Mouse (Mus musculus) midbrain, embryonic 15.5 days (tissue): ENCODE measurements around the gene Zfp65. TPM values are rescaled to one million over a fixed set of nuclear protein-coding genes. Genes with fewer than 3 reads are reported as not detected.
"Not testable (repeated sequence)": the region's sequence is repeated elsewhere in the genome, so short reads cannot be mapped to it uniquely, and the experiment has no call there.

Experiments
- ATAC-seq: fragments of 200-750 bp; cut with Nextera tagmentation; replicated peaks from 2 replicates; pipeline ENCODE4 v1.8.0; 2017; ENCODE audit warnings: moderate TSS enrichment
- H3K27ac ChIP-seq: fragments of 300-500 bp; sonication (generic); 2 replicates; pipeline ENCODE4 v1.5.1; 2015; ENCODE audit warnings: mild to moderate bottlenecking, inconsistent platforms
- H3K27me3 ChIP-seq: fragments of 300-500 bp; sonication (generic); replicated peaks from 2 replicates; pipeline ENCODE4 v1.6.1; 2015; ENCODE audit warnings: inconsistent platforms
- H3K36me3 ChIP-seq: fragments of 300-500 bp; sonication (generic); replicated peaks from 2 replicates; pipeline ENCODE4 v1.6.1; 2015; ENCODE audit warnings: inconsistent platforms
- H3K4me1 ChIP-seq: fragments of 300-500 bp; sonication (generic); 2 replicates; pipeline ENCODE4 v1.6.1; 2015; ENCODE audit warnings: inconsistent platforms
- H3K4me2 ChIP-seq: fragments of 300-500 bp; sonication (generic); 2 replicates; pipeline ENCODE4 v1.6.1; 2015; ENCODE audit warnings: inconsistent platforms, mild to moderate bottlenecking, moderate library complexity
- H3K4me3 ChIP-seq: fragments of 300-500 bp; sonication (generic); 2 replicates; pipeline ENCODE4 v1.5.1; 2015; ENCODE audit warnings: mild to moderate bottlenecking, inconsistent platforms
- H3K9ac ChIP-seq: fragments of 300-500 bp; sonication (generic); 2 replicates; pipeline ENCODE4 v1.6.1; 2015; ENCODE audit warnings: mild to moderate bottlenecking, inconsistent platforms
- H3K9me3 ChIP-seq: fragments of 300-500 bp; sonication (generic); 2 replicates; pipeline ENCODE4 v1.6.1; 2016; ENCODE audit warnings: inconsistent platforms
- WGBS: fragments of 180-500 bp; shearing (Covaris S2); methylation state at CpG from one replicate; pipeline ENCODE4 v1.1.7; 2015; ENCODE audit warnings: mixed read lengths; 5-methylcytosine and 5-hydroxymethylcytosine counted together
- polyA plus RNA-seq: library from polyadenylated mRNA; unstranded; fragments of >200 nt; fragmentation: Nextera tagmentation; extraction: Ambion mirVana; gene quantifications from 2 replicates; pipeline ENCODE4 v1.2.1, GENCODE M21; 2015

The Zfp65 gene
- polyA plus RNA-seq, 1 experiment from 2014 or later, result 9.7 TPM

GRCm38 (mm10) chr13:67723848-67724479 is 5.0 kb downstream of the Zfp65 start:
- peak overlapping the region; percentile 70 for H3K4me2 ChIP-seq
- H3K9me3 ChIP-seq, result no peaks in the 10 kb centered on the region
- 1% methylated on average over 17 of the region's 17 CpGs for WGBS
- ATAC-seq, result peak; percentile 96
- H3K4me3 ChIP-seq, result peak overlapping the region; percentile 59
- H3K9ac ChIP-seq, result peak overlapping the region; percentile 57
- H3K4me1 ChIP-seq, result peaks cover 17% of the 10 kb centered on the region
- H3K27ac ChIP-seq, result peak overlapping the region; percentile 67
- H3K36me3 ChIP-seq, result no peaks in the 10 kb centered on the region
- no peaks in the 10 kb centered on the region for H3K27me3 ChIP-seq

GRCm38 (mm10) chr13:67686971-67687370 is 42.0 kb downstream of the Zfp65 start, which contains the start of gene Zfp738:
Gene Zfp738 (minus strand): TSS chr13:67687071.
- Histone ChIP-seq H3K9ac (no peak within 1 kb of the TSS), H3K27ac (no peak within 1 kb of the TSS), H3K4me3 (no peak within 1 kb of the TSS), H3K4me2 (no peak within 1 kb of the TSS), H3K36me3 (no peaks in the 10 kb centered on the region), H3K9me3 (no peaks in the 10 kb centered on the region), H3K4me1 (peaks cover 8% of the 10 kb centered on the region), H3K27me3 (no peaks in the 10 kb centered on the region)
- no peak for ATAC-seq
- WGBS, result 82% methylated on average over 4 of the region's 4 CpGs

- H3K4me2 ChIP-seq, result peak overlapping the region; percentile 67
- H3K4me3 ChIP-seq, result peak overlapping the region; percentile 65
- H3K9ac ChIP-seq, H3K36me3 ChIP-seq, H3K9me3 ChIP-seq, H3K4me1 ChIP-seq, H3K27ac ChIP-seq, H3K27me3 ChIP-seq: not testable (repeated sequence)
- 54% methylated on average over 2 of the region's 2 CpGs for WGBS
- peak; percentile 57 for ATAC-seq
Measured at GRCm38 (mm10) chr13:67683841-67684240, 45.1 kb downstream of the Zfp65 start.

GRCm38 (mm10) chr13:67682959-67683735 is 45.8 kb downstream of the Zfp65 start:
- not testable (repeated sequence) for H3K27me3 ChIP-seq, H3K9me3 ChIP-seq, H3K36me3 ChIP-seq, H3K4me1 ChIP-seq
- Histone ChIP-seq H3K4me3 (peak overlapping the region; percentile 65), H3K4me2 (peak overlapping the region; percentile 67), H3K27ac (peak overlapping the region; percentile 63), H3K9ac (peak overlapping the region; percentile 63)
- 8% methylated on average over 16 of the region's 16 CpGs for WGBS
- peak; percentile 100 for ATAC-seq

- no peak overlapping the region for H3K4me2 ChIP-seq
- whole genome bisulfite sequencing, result 96% methylated on average over 2 of the region's 2 CpGs
- no peaks in the 10 kb centered on the region for H3K4me1 ChIP-seq
- H3K27me3 ChIP-seq, result no peaks in the 10 kb centered on the region
- H3K9ac ChIP-seq, result no peak overlapping the region
- H3K27ac ChIP-seq, result no peak overlapping the region
- H3K4me3 ChIP-seq, result no peak overlapping the region
- no peaks in the 10 kb centered on the region for H3K9me3 ChIP-seq
- H3K36me3 ChIP-seq, result peaks cover 5% of the 10 kb centered on the region
- no peak for ATAC-seq
Measured at GRCm38 (mm10) chr13:67674902-67675301, 54.1 kb downstream of the Zfp65 start.

Other genes starting within 250 kb of the Zfp65 start
- 2.3 and 3.0 TPM in 2 replicates for gene Zfp874b, start 244.9 kb downstream of the Zfp65 start, polyA plus RNA-seq
- 13.0 and 13.7 TPM in 2 replicates for gene Zfp58, start 228.6 kb downstream of the Zfp65 start, polyA plus RNA-seq
- gene Gm26965, start 203.0 kb downstream of the Zfp65 start, polyA plus RNA-seq, result not detected in 2 replicates
- gene Zfp87, start 203.0 kb downstream of the Zfp65 start, polyA plus RNA-seq, result 36.8 and 39.6 TPM in 2 replicates
- gene Zfp748, start 175.3 kb downstream of the Zfp65 start, polyA plus RNA-seq, result 13.4 and 14.7 TPM in 2 replicates
- gene Zfp729b, start 119.5 kb downstream of the Zfp65 start, polyA plus RNA-seq, result 4.7 and 4.9 TPM in 2 replicates
- 0.26 TPM in 1 of 2 replicates, not detected in the other for gene Gm49345, start 91.4 kb downstream of the Zfp65 start, polyA plus RNA-seq
- gene Zfp729a, start 91.4 kb downstream of the Zfp65 start, polyA plus RNA-seq, result 3.1 and 3.6 TPM in 2 replicates
- gene Zfp738, start 42.1 kb downstream of the Zfp65 start, polyA plus RNA-seq, result 15.5 and 16.8 TPM in 2 replicates
- gene Zfp85, start 26.1 kb upstream of the Zfp65 start, polyA plus RNA-seq, result 8.6 and 9.7 TPM in 2 replicates
- 3.2 and 3.5 TPM in 2 replicates for gene Zfp493, start 50.5 kb upstream of the Zfp65 start, polyA plus RNA-seq
- 14.4 and 14.5 TPM in 2 replicates for gene Zfp273, start 84.6 kb upstream of the Zfp65 start, polyA plus RNA-seq
- 5.5 and 7.0 TPM in 2 replicates for gene Gm10037, start 101.9 kb upstream of the Zfp65 start, polyA plus RNA-seq
- gene BC048507, start 134.2 kb upstream of the Zfp65 start, polyA plus RNA-seq, result 0.31 TPM in 2 replicates